Mouse (Mus musculus) limb, embryonic 11.5 days (tissue): Measurements from ENCODE around the gene Il1rl1. TPM values are rescaled to one million over a fixed set of nuclear protein-coding genes. Genes with fewer than 3 reads are reported as not detected.
A peak's percentile ranks its signal among the peaks of the same experiment; 100 is the strongest.

Experiments
- ATAC-seq: fragments of 200-750 bp; cut with Nextera tagmentation; 2 replicates; pipeline ENCODE4 v1.8.0; 2017; ENCODE audit warnings: low read depth; ENCODE audit not compliant: insufficient number of reproducible peaks, low FRiP score, low TSS enrichment
- DNase-seq: peaks from one replicate; pipeline ENCODE4 v3.0.0-alpha.2; 2015; ENCODE audit warnings: low spot score
- H3K27ac ChIP-seq: fragments of 300-500 bp; sonication (generic); replicated peaks from 2 replicates; pipeline ENCODE4 v1.5.1; 2014; ENCODE audit warnings: low read depth, mild to moderate bottlenecking, low read length
- H3K27me3 ChIP-seq: fragments of 300-500 bp; sonication (generic); 2 replicates; pipeline ENCODE4 v1.6.1; 2014; ENCODE audit warnings: mild to moderate bottlenecking, low read length, mixed read lengths; ENCODE audit not compliant: control insufficient read depth, insufficient read depth
- H3K36me3 ChIP-seq: fragments of 300-500 bp; sonication (generic); 2 replicates; pipeline ENCODE4 v1.6.1; 2014; ENCODE audit warnings: mild to moderate bottlenecking, low read length, moderate library complexity, mixed read lengths; ENCODE audit not compliant: control insufficient read depth, insufficient read depth
- H3K4me1 ChIP-seq: fragments of 300-500 bp; sonication (generic); 2 replicates; pipeline ENCODE4 v1.6.1; 2014; ENCODE audit warnings: low read length, mixed read lengths; ENCODE audit not compliant: control insufficient read depth, insufficient read depth
- H3K4me2 ChIP-seq: fragments of 300-500 bp; sonication (generic); 2 replicates; pipeline ENCODE4 v1.6.1; 2014; ENCODE audit warnings: low read depth, mild to moderate bottlenecking, moderate library complexity; ENCODE audit not compliant: severe bottlenecking
- H3K4me3 ChIP-seq: fragments of 300-500 bp; sonication (generic); 2 replicates; pipeline ENCODE4 v1.5.1; 2014; ENCODE audit warnings: low read depth, low read length
- H3K9ac ChIP-seq: fragments of 300-500 bp; sonication (generic); 2 replicates; pipeline ENCODE4 v1.6.1; 2014; ENCODE audit warnings: mild to moderate bottlenecking, low read length
- H3K9me3 ChIP-seq: fragments of 300-500 bp; sonication (generic); 2 replicates; pipeline ENCODE4 v1.6.1; 2016; ENCODE audit warnings: low read length; ENCODE audit not compliant: control insufficient read depth
- WGBS: fragments of 180-500 bp; shearing (Covaris S2); extraction: QIAGEN DNeasy Blood & Tissue Kit; methylation state at CpG from one replicate; pipeline ENCODE4 v1.1.7; 2014; 5-methylcytosine and 5-hydroxymethylcytosine counted together
- polyA plus RNA-seq: library from polyadenylated mRNA; unstranded; fragments of >200 nt; fragmentation: Nextera tagmentation; extraction: Ambion mirVana; gene quantifications from 2 replicates; pipeline ENCODE4 v1.2.1, GENCODE M21; 2014

Il1rl1 gene
- 0.11 and 0.12 TPM in 2 replicates for polyA plus RNA-seq

- WGBS, result 85% methylated on average over 5 of the region's 5 CpGs
- no peaks in the 10 kb centered on the region for H3K9me3 ChIP-seq
- no peak within 1 kb of the TSS for H3K4me3 ChIP-seq
- no peaks in the 10 kb centered on the region for H3K27me3 ChIP-seq
- H3K36me3 ChIP-seq, result no peaks in the 10 kb centered on the region
- ATAC-seq, result no peak
- DNase-seq, result no peak
- H3K4me2 ChIP-seq, result no peak within 1 kb of the TSS
- H3K4me1 ChIP-seq, result no peaks in the 10 kb centered on the region
- no peak within 1 kb of the TSS for H3K27ac ChIP-seq
- H3K9ac ChIP-seq, result no peak within 1 kb of the TSS
Observed at GRCm38 (mm10) chr1:40428910-40429675, at the start of gene Il1rl1. Il1rl1 (plus strand) TSS chr1:40429570.

GRCm38 (mm10) chr1:40380111-40380510, 49.3 kb upstream of the Il1rl1 start:
- no peak overlapping the region for H3K9ac ChIP-seq
- no peaks in the 10 kb centered on the region for H3K4me1 ChIP-seq

GRCm38 (mm10) chr1:40380990-40381389, 48.4 kb upstream of the Il1rl1 start:
- Histone ChIP-seq H3K27me3 (no peaks in the 10 kb centered on the region), H3K36me3 (no peaks in the 10 kb centered on the region), H3K4me3 (no peak overlapping the region), H3K9ac (no peak overlapping the region), H3K4me1 (no peaks in the 10 kb centered on the region), H3K9me3 (no peaks in the 10 kb centered on the region), H3K4me2 (no peak overlapping the region), H3K27ac (no peak overlapping the region)
- DNase-seq, result no peak
- no peak for ATAC-seq
- 89% methylated on average over 11 of the region's 11 CpGs for WGBS

More at GRCm38 (mm10) chr1:40380111-40380510, 49.3 kb upstream of the Il1rl1 start:
- H3K9me3 ChIP-seq, result no peaks in the 10 kb centered on the region
- no peak overlapping the region for H3K4me2 ChIP-seq
- ATAC-seq (no peak), DNase-seq (peak; percentile 69)
- H3K27me3 ChIP-seq, result no peaks in the 10 kb centered on the region
- no peak overlapping the region for H3K4me3 ChIP-seq
- 65% methylated on average over 6 of the region's 6 CpGs for WGBS
- no peak overlapping the region for H3K27ac ChIP-seq
- no peaks in the 10 kb centered on the region for H3K36me3 ChIP-seq

- no peaks in the 10 kb centered on the region for H3K9me3 ChIP-seq
- no peaks in the 10 kb centered on the region for H3K4me1 ChIP-seq
- no peak overlapping the region for H3K27ac ChIP-seq
- WGBS, result 86% methylated on average over 5 of the region's 5 CpGs
- no peak overlapping the region for H3K4me2 ChIP-seq
- H3K27me3 ChIP-seq, result no peaks in the 10 kb centered on the region
- DNase-seq (no peak), ATAC-seq (no peak)
- no peak overlapping the region for H3K4me3 ChIP-seq
- H3K9ac ChIP-seq, result no peak overlapping the region
- H3K36me3 ChIP-seq, result no peaks in the 10 kb centered on the region
Observed at GRCm38 (mm10) chr1:40382841-40383240, 46.5 kb upstream of the Il1rl1 start.

GRCm38 (mm10) chr1:40384931-40385545, 44.3 kb upstream of the Il1rl1 start:
- Histone ChIP-seq H3K9ac (no peak overlapping the region), H3K4me3 (no peak overlapping the region), H3K4me2 (no peak overlapping the region), H3K9me3 (no peaks in the 10 kb centered on the region), H3K4me1 (no peaks in the 10 kb centered on the region), H3K27me3 (no peaks in the 10 kb centered on the region), H3K27ac (no peak overlapping the region), H3K36me3 (no peaks in the 10 kb centered on the region)
- 94% methylated on average over 8 of the region's 8 CpGs for WGBS
- ATAC-seq, result no peak
- no peak for DNase-seq

- Histone ChIP-seq H3K27me3 (no peaks in the 10 kb centered on the region), H3K27ac (no peak overlapping the region), H3K4me1 (no peaks in the 10 kb centered on the region), H3K36me3 (no peaks in the 10 kb centered on the region), H3K9ac (no peak overlapping the region), H3K9me3 (no peaks in the 10 kb centered on the region), H3K4me2 (no peak overlapping the region), H3K4me3 (no peak overlapping the region)
- no peak for DNase-seq
- WGBS, result 93% methylated on average over 3 of the region's 3 CpGs
- no peak for ATAC-seq
Observed at GRCm38 (mm10) chr1:40391374-40391773, 38.0 kb upstream of the Il1rl1 start.

- ATAC-seq, result no peak
- WGBS, result 78% methylated on average over 6 of the region's 6 CpGs
Observed at GRCm38 (mm10) chr1:40392535-40392934, 36.8 kb upstream of the Il1rl1 start.

GRCm38 (mm10) chr1:40393214-40393613, 36.2 kb upstream of the Il1rl1 start:
- Histone ChIP-seq H3K9ac (no peak overlapping the region), H3K27me3 (no peaks in the 10 kb centered on the region), H3K36me3 (no peaks in the 10 kb centered on the region), H3K27ac (no peak overlapping the region), H3K4me3 (no peak overlapping the region), H3K4me2 (no peak overlapping the region), H3K9me3 (no peaks in the 10 kb centered on the region), H3K4me1 (no peaks in the 10 kb centered on the region)
- WGBS, result 85% methylated on average over 7 of the region's 7 CpGs
- DNase-seq (no peak), ATAC-seq (no peak)

More at GRCm38 (mm10) chr1:40392535-40392934, 36.8 kb upstream of the Il1rl1 start:
- Histone ChIP-seq H3K27ac (no peak overlapping the region), H3K27me3 (no peaks in the 10 kb centered on the region), H3K4me2 (no peak overlapping the region), H3K9me3 (no peaks in the 10 kb centered on the region), H3K9ac (no peak overlapping the region), H3K4me3 (no peak overlapping the region), H3K36me3 (no peaks in the 10 kb centered on the region), H3K4me1 (no peaks in the 10 kb centered on the region)
- DNase-seq, result no peak
